Mouse (Mus musculus) cerebellum, postnatal 4 days (tissue): ENCODE measurements at regions not wholly inside any gene's neighbourhood (a gene's known extent, or its start where the extent isn't known, plus 50 kb on each side); places are given as distances from the start of the nearest gene placed in this dataset.

Experiments used
- DNase-seq, 2 experiments: peaks; one replicate each; pipeline ENCODE4 v3.0.0; 2022; ENCODE audit warnings: low spot score in 2 of 2, mixed read lengths in 1 of 2

- no peak for DNase-seq
These were observed 173.8 kb upstream of the Gm4791 start for GRCm38 (mm10) chr9:46824703-46825102.

- no peak for DNase-seq
These were observed 178.7 kb upstream of the Gm4791 start for GRCm38 (mm10) chr9:46819808-46820207.

- no peak for DNase-seq
These were observed 179.2 kb upstream of the Gm4791 start for GRCm38 (mm10) chr9:46819376-46819775.

- no peak for DNase-seq
These were observed 182.4 kb upstream of the Gm4791 start for GRCm38 (mm10) chr9:46816126-46816525.

- peak; percentile 46 to 80 for DNase-seq
These were observed 183.9 kb upstream of the Gm4791 start for GRCm38 (mm10) chr9:46814478-46815241.

GRCm38 (mm10) chr9:46810266-46810665 is 188.3 kb upstream of the Gm4791 start:
- DNase-seq: no peak

- DNase-seq: peak in 1 of 2 experiments; percentile 14
These were observed 203.1 kb upstream of the Gm4791 start for GRCm38 (mm10) chr9:46795446-46795845.

GRCm38 (mm10) chr9:46789036-46789435 is 209.5 kb upstream of the Gm4791 start:
- DNase-seq: peak in 1 of 2 experiments; percentile 14

GRCm38 (mm10) chr9:46788456-46788855 is 210.1 kb upstream of the Gm4791 start:
- DNase-seq: peak in 1 of 2 experiments; percentile 20

GRCm38 (mm10) chr9:46784355-46784975 is 214.1 kb upstream of the Gm4791 start:
- peak in 1 of 2 experiments; percentile 19 for DNase-seq

GRCm38 (mm10) chr9:46783597-46784354 is 214.8 kb upstream of the Gm4791 start:
- DNase-seq: peak in 1 of 2 experiments; percentile 10

- no peak for DNase-seq
These were observed 216.9 kb upstream of the Gm4791 start for GRCm38 (mm10) chr9:46781681-46782080.

GRCm38 (mm10) chr9:46778769-46779168 is 219.8 kb upstream of the Gm4791 start:
- DNase-seq: no peak

GRCm38 (mm10) chr9:46774821-46775220 is 223.7 kb upstream of the Gm4791 start:
- peak in 1 of 2 experiments; percentile 14 for DNase-seq

- DNase-seq: no peak
These were observed 238.3 kb upstream of the Gm4791 start for GRCm38 (mm10) chr9:46760247-46760646.

- no peak for DNase-seq
These were observed 241.4 kb upstream of the Gm4791 start for GRCm38 (mm10) chr9:46757005-46757672.

- DNase-seq: no peak
These were observed 246.6 kb upstream of the Gm4791 start for GRCm38 (mm10) chr9:46751981-46752380.

GRCm38 (mm10) chr9:46749441-46749840 is 249.1 kb upstream of the Gm4791 start:
- DNase-seq: no peak

GRCm38 (mm10) chr9:46746266-46746665 is 252.3 kb upstream of the Gm4791 start:
- no peak for DNase-seq

GRCm38 (mm10) chr9:46740496-46740895 is 258.0 kb upstream of the Gm4791 start:
- no peak for DNase-seq

GRCm38 (mm10) chr9:46739341-46739740 is 259.2 kb upstream of the Gm4791 start:
- DNase-seq: no peak

GRCm38 (mm10) chr9:46738634-46739033 is 259.9 kb upstream of the Gm4791 start:
- DNase-seq: peak in 1 of 2 experiments; percentile 35
